ENCODE assay signal across 31 mouse cellular contexts in genomic region chr3:132800196-132800595, GRCm38 (mm10).
DNase-seq lines count a peak whose midpoint lies in the region; ATAC-seq and TF ChIP-seq lines count a peak whose summit lies in the region.
"Had no signal": no experiment of that assay in that cellular context is flagged by ENCODE, and none has a peak within 500 bp of the region (broad histone marks: within the 10 kb centered on the region; RNA-seq: fewer than 3 reads in every experiment).

No protein-coding gene starts in this region.

- DNase-seq in adrenal gland, adult 2 months, result peak; percentile 41
- no peak for DNase-seq in adrenal gland, postnatal 36 days
- peak; percentile 21 for DNase-seq in lung, embryonic 14.5 days
- DNase-seq in lung, postnatal 10 days, result no peak
- DNase-seq in lung, postnatal 0 days (ENCODE audit: low spot score), result peak; percentile 73
- DNase-seq in lung, postnatal 4 days, result no peak
- DNase-seq in cerebellum, adult 18-20 months, result no peak
- DNase-seq: adrenal gland, adult 8-10 months; B cell, adult 2 months; cerebellum, adult 11 months; cerebellum, adult 8-10 months; cerebellum, postnatal 10 days; cerebellum, postnatal 36 days; embryo, embryonic 11 days; gastrocnemius, postnatal 25 days; heart, adult 18-20 months; heart, postnatal 14 days; heart, postnatal 4 days had no signal

- 0 out of 2 replicates have a peak, but pooled peaks cover 12% of the 10 kb centered on the region for H3K36me3 ChIP-seq in lung, embryonic 14.5 days (ENCODE audit: insufficient read depth)
- peaks cover 3% of the 10 kb centered on the region; the same call in 1 of the 2 replicates for H3K36me3 ChIP-seq in lung, postnatal 0 days (ENCODE audit: insufficient read depth, low read length)

- peak; percentile 78 for ATAC-seq in lung, embryonic 14.5 days (ENCODE audit: insufficient read depth)
- ATAC-seq in lung, postnatal 0 days, result peak; percentile 95
- ATAC-seq: forebrain, embryonic 15.5 days; hindbrain, postnatal 0 days; inflammation-experienced regulatory T-cells, adult 6 months had no signal

- peaks cover 3% of the 10 kb centered on the region; the same call in 1 of the 2 replicates for H3K4me1 ChIP-seq in lung, embryonic 14.5 days (ENCODE audit: insufficient read depth)
- no peaks in the 10 kb centered on the region for H3K4me1 ChIP-seq in lung, postnatal 0 days (ENCODE audit: insufficient read depth, low read depth, low read length)
- H3K4me1 ChIP-seq: embryonic facial prominence, embryonic 10.5 days; forebrain, embryonic 12.5 days; forebrain, embryonic 15.5 days; heart, embryonic 15.5 days had no signal

- TF ChIP-seq CTCF in lung, embryonic 14.5 days (IDR thresholded peaks at IDR 0.05; ENCODE audit: low read depth), result no peak
- TF ChIP-seq CTCF in lung, postnatal 0 days (IDR thresholded peaks at IDR 0.05), result no peak

- H3K9ac ChIP-seq in lung, embryonic 14.5 days, result no peak overlapping the region
- H3K9ac ChIP-seq in lung, postnatal 0 days (replicated peaks; ENCODE audit: low read depth), result no peak overlapping the region
- H3K9ac ChIP-seq: embryonic facial prominence, embryonic 13.5 days; forebrain, embryonic 12.5 days; forebrain, embryonic 15.5 days; heart, embryonic 15.5 days; hindbrain, embryonic 14.5 days had no signal

- H3K27me3 ChIP-seq in lung, embryonic 14.5 days (ENCODE audit: insufficient read depth, low read length), result no peaks in the 10 kb centered on the region
- H3K27me3 ChIP-seq in lung, postnatal 0 days (replicated peaks; ENCODE audit: insufficient read depth, low read length), result no peaks in the 10 kb centered on the region
- H3K27me3 ChIP-seq: CH12.LX; embryonic facial prominence, embryonic 13.5 days; forebrain, embryonic 12.5 days; forebrain, embryonic 15.5 days; heart, embryonic 15.5 days; Patski had no signal

- peak overlapping the region; percentile 46; the same call in 1 of the 2 replicates for H3K27ac ChIP-seq in lung, embryonic 14.5 days (ENCODE audit: low read depth)
- H3K27ac ChIP-seq in lung, postnatal 0 days (ENCODE audit: low read length), result 0 out of 2 replicates have a peak overlapping the region, but pooled peaks have one; percentile 10
- H3K27ac ChIP-seq: embryonic facial prominence, embryonic 10.5 days; embryonic facial prominence, embryonic 13.5 days; forebrain, embryonic 12.5 days; forebrain, embryonic 15.5 days; heart, embryonic 15.5 days; hindbrain, embryonic 14.5 days; hindbrain, postnatal 0 days had no signal

- TF ChIP-seq EP300 in lung, postnatal 0 days (IDR thresholded peaks at IDR 0.05), result peak; percentile 93

- no peak overlapping the region for H3K4me3 ChIP-seq in lung, embryonic 14.5 days (ENCODE audit: low read depth, low read length)
- H3K4me3 ChIP-seq in lung, postnatal 0 days (ENCODE audit: low read depth, low read length), result no peak overlapping the region
- H3K4me3 ChIP-seq: embryonic facial prominence, embryonic 10.5 days; embryonic facial prominence, embryonic 13.5 days; erythroblast, embryonic 14.5 days; forebrain, embryonic 12.5 days; forebrain, embryonic 15.5 days; heart, embryonic 15.5 days had no signal

- WGBS in lung, embryonic 14.5 days, result 36% methylated on average over 1 of the region's 1 CpGs
- WGBS in lung, postnatal 0 days, result 33% methylated on average over 1 of the region's 1 CpGs

- H3K4me2 ChIP-seq in lung, embryonic 14.5 days, result no peak overlapping the region
- no peak overlapping the region for H3K4me2 ChIP-seq in lung, postnatal 0 days (replicated peaks; ENCODE audit: low read depth, low read length)
- H3K4me2 ChIP-seq: embryonic facial prominence, embryonic 13.5 days; forebrain, embryonic 12.5 days; forebrain, embryonic 15.5 days; heart, embryonic 11.5 days; heart, embryonic 15.5 days; hindbrain, embryonic 14.5 days had no signal

- H3K9me3 ChIP-seq in lung, embryonic 14.5 days (ENCODE audit: low read depth, low read length), result no peaks in the 10 kb centered on the region
- peaks cover 4% of the 10 kb centered on the region; the same call in 1 of the 2 replicates for H3K9me3 ChIP-seq in lung, postnatal 0 days (ENCODE audit: low read length)
- H3K9me3 ChIP-seq: embryonic facial prominence, embryonic 10.5 days; embryonic facial prominence, embryonic 13.5 days; forebrain, embryonic 12.5 days; forebrain, embryonic 15.5 days; G1E; heart, embryonic 15.5 days had no signal

Comparison
In these comparisons a context has a peak if more than half of its experiments do, and no peak if none do; other contexts are left out.
1. DNase-seq: peak in adrenal gland, adult 2 months (single experiment), lung, embryonic 14.5 days (single experiment) and lung, postnatal 0 days (single experiment); none in adrenal gland, postnatal 36 days (0 of 2), lung, postnatal 10 days (single experiment), lung, postnatal 4 days (0 of 2) and cerebellum, adult 18-20 months (0 of 2).